Mouse (Mus musculus): ENCODE data around the gene Fam57b.

Fam57b gene

GRCm38 (mm10) chr7:126877239-126877638, 79.8 kb downstream of the Fam57b start:
- DNase-seq (ENCODE audit: low spot score), result no peak
